Mouse (Mus musculus): ENCODE data around the gene Naa15.

Gene Naa15

DNA sequence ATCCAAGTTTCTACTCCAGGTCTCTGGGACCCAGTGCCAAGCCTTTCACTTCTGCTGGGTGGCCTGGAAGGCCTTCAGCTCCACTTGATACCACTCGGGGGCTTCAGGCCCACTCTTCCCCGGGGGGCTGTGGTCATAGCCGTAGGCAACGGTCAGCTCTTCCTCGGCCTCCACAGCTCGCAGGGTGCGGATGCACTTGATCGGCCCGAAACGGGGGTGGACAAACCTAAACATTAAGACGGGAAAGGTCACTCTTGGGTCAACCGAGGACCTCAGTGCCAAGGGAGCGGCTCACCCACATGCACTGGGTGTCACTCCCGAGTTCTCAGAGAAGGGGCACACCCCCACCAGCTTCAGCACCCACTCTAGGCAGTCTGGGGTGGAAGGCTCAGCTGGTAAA lies 106.3 kb downstream of the Naa15 start:
- DNase-seq = no peak

GRCm38 (mm10) chr3:51525186-51525785 lies 110.3 kb downstream of the Naa15 start:
- DNase-seq = no peak
